Comparison of ENCODE assay signal across 14 mouse cellular contexts in the genomic region with DNA sequence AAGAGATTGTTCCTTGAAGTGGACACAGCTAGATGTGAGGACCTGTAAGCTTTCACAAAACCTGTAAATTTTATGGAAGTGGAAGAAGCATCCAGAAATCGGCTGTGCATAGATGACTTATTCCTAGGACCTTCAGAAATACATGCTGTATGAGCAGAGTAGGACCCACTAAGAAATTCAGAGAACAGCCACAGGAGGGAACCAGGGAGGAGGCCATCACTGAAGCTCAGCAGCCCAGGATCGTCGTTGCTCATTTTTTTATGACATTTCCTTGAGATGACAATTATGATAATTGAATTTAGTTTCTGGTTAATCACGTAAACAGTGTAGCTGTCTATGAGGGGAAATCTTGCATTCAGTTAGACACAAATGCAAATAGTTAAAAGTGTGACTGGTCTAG. TPM values are rescaled to one million over a fixed set of nuclear protein-coding genes. Genes with fewer than 3 reads are reported as not detected.
DNase-seq lines count a peak whose midpoint lies in the region; ATAC-seq and TF ChIP-seq lines count a peak whose summit lies in the region.
"Had no signal": no experiment of that assay in that cellular context is flagged by ENCODE, and none has a peak within 500 bp of the region (broad histone marks: within the 10 kb centered on the region; RNA-seq: fewer than 3 reads in every experiment).

No protein-coding gene starts in this region.

- no peaks in the 10 kb centered on the region for H3K4me1 ChIP-seq in intestine, postnatal 0 days (replicated peaks; ENCODE audit: control insufficient read depth, insufficient read depth, low read length)
- H3K4me1 ChIP-seq in intestine, embryonic 16.5 days (ENCODE audit: control insufficient read depth, insufficient read depth, low read length), result no peaks in the 10 kb centered on the region
- H3K4me1 ChIP-seq in midbrain, postnatal 0 days (ENCODE audit: insufficient read depth, low read length), result no peaks in the 10 kb centered on the region
- H3K4me1 ChIP-seq in midbrain, embryonic 13.5 days (replicated peaks), result no peaks in the 10 kb centered on the region
- no peaks in the 10 kb centered on the region for H3K4me1 ChIP-seq in stomach, postnatal 0 days (replicated peaks; ENCODE audit: control insufficient read depth, insufficient read depth)
- H3K4me1 ChIP-seq: embryonic facial prominence, embryonic 10.5 days; liver, embryonic 13.5 days had no signal

- no peak overlapping the region for H3K27ac ChIP-seq in intestine, postnatal 0 days (ENCODE audit: low read depth, low read length)
- no peak overlapping the region for H3K27ac ChIP-seq in intestine, embryonic 16.5 days (ENCODE audit: low read length)
- no peak overlapping the region for H3K27ac ChIP-seq in midbrain, postnatal 0 days (ENCODE audit: low read depth, low read length)
- no peak overlapping the region for H3K27ac ChIP-seq in midbrain, embryonic 13.5 days
- no peak overlapping the region for H3K27ac ChIP-seq in stomach, postnatal 0 days (replicated peaks)
- H3K27ac ChIP-seq: embryonic facial prominence, embryonic 10.5 days; liver, embryonic 13.5 days had no signal

- WGBS in intestine, postnatal 0 days, result 72% methylated on average over 4 of the region's 4 CpGs
- 79% methylated on average over 4 of the region's 4 CpGs for WGBS in intestine, embryonic 16.5 days
- 84% methylated on average over 4 of the region's 4 CpGs for WGBS in midbrain, postnatal 0 days
- 89% methylated on average over 4 of the region's 4 CpGs for WGBS in midbrain, embryonic 13.5 days
- WGBS in stomach, postnatal 0 days, result 77% methylated on average over 4 of the region's 4 CpGs

- TF ChIP-seq CTCF in intestine, postnatal 0 days (IDR thresholded peaks at IDR 0.05; ENCODE audit: low read depth), result peak; percentile 40
- peak; percentile 55 for TF ChIP-seq CTCF in midbrain, postnatal 0 days (IDR thresholded peaks at IDR 0.05)
- TF ChIP-seq CTCF in stomach, postnatal 0 days (IDR thresholded peaks at IDR 0.05; ENCODE audit: low read depth), result peak; percentile 39

- H3K27me3 ChIP-seq in intestine, postnatal 0 days (replicated peaks; ENCODE audit: control insufficient read depth, insufficient read depth, low read length), result no peaks in the 10 kb centered on the region
- no peaks in the 10 kb centered on the region for H3K27me3 ChIP-seq in intestine, embryonic 16.5 days (replicated peaks; ENCODE audit: control insufficient read depth, insufficient read depth, low read length)
- H3K27me3 ChIP-seq in midbrain, postnatal 0 days (ENCODE audit: insufficient read depth, low read length), result no peaks in the 10 kb centered on the region
- no peaks in the 10 kb centered on the region for H3K27me3 ChIP-seq in midbrain, embryonic 13.5 days
- no peaks in the 10 kb centered on the region for H3K27me3 ChIP-seq in stomach, postnatal 0 days (ENCODE audit: control insufficient read depth, insufficient read depth, low read length)
- H3K27me3 ChIP-seq: liver, embryonic 13.5 days had no signal

- H3K4me3 ChIP-seq in intestine, postnatal 0 days (ENCODE audit: low read depth, low read length), result no peak overlapping the region
- no peak overlapping the region for H3K4me3 ChIP-seq in intestine, embryonic 16.5 days (ENCODE audit: low read length)
- H3K4me3 ChIP-seq in midbrain, postnatal 0 days (ENCODE audit: low read depth, low read length), result no peak overlapping the region
- H3K4me3 ChIP-seq in midbrain, embryonic 13.5 days (replicated peaks), result no peak overlapping the region
- no peak overlapping the region for H3K4me3 ChIP-seq in stomach, postnatal 0 days (ENCODE audit: low read depth, low read length)
- H3K4me3 ChIP-seq: embryonic facial prominence, embryonic 10.5 days; liver, embryonic 13.5 days had no signal

- no peak overlapping the region for H3K9ac ChIP-seq in intestine, postnatal 0 days (ENCODE audit: low read depth, low read length)
- no peak overlapping the region for H3K9ac ChIP-seq in intestine, embryonic 16.5 days (ENCODE audit: low read depth, low read length)
- H3K9ac ChIP-seq in midbrain, postnatal 0 days (replicated peaks; ENCODE audit: low read length, poor library complexity, severe bottlenecking), result no peak overlapping the region
- H3K9ac ChIP-seq in midbrain, embryonic 13.5 days (replicated peaks), result no peak overlapping the region
- H3K9ac ChIP-seq in stomach, postnatal 0 days (ENCODE audit: low read length), result no peak overlapping the region
- H3K9ac ChIP-seq: liver, embryonic 13.5 days had no signal

- H3K9me3 ChIP-seq in intestine, postnatal 0 days (ENCODE audit: control insufficient read depth), result no peaks in the 10 kb centered on the region
- no peaks in the 10 kb centered on the region for H3K9me3 ChIP-seq in intestine, embryonic 16.5 days (ENCODE audit: control insufficient read depth, low read length)
- H3K9me3 ChIP-seq in midbrain, postnatal 0 days (ENCODE audit: low read length), result no peaks in the 10 kb centered on the region
- H3K9me3 ChIP-seq in midbrain, embryonic 13.5 days, result no peaks in the 10 kb centered on the region
- no peaks in the 10 kb centered on the region for H3K9me3 ChIP-seq in stomach, postnatal 0 days (ENCODE audit: control insufficient read depth, low read length)
- H3K9me3 ChIP-seq: embryonic facial prominence, embryonic 10.5 days; liver, embryonic 13.5 days had no signal

- no peaks in the 10 kb centered on the region for H3K36me3 ChIP-seq in intestine, postnatal 0 days (ENCODE audit: control insufficient read depth, insufficient read depth)
- H3K36me3 ChIP-seq in intestine, embryonic 16.5 days (ENCODE audit: control insufficient read depth, insufficient read depth, low read length), result no peaks in the 10 kb centered on the region
- H3K36me3 ChIP-seq in midbrain, postnatal 0 days (ENCODE audit: insufficient read depth, low read length), result no peaks in the 10 kb centered on the region
- no peaks in the 10 kb centered on the region for H3K36me3 ChIP-seq in midbrain, embryonic 13.5 days
- H3K36me3 ChIP-seq in stomach, postnatal 0 days (ENCODE audit: control insufficient read depth, insufficient read depth, low read length), result no peaks in the 10 kb centered on the region
- H3K36me3 ChIP-seq: embryonic facial prominence, embryonic 10.5 days; liver, embryonic 13.5 days had no signal

- peak; percentile 10 for DNase-seq in midbrain, postnatal 0 days (ENCODE audit: low spot score)
- DNase-seq in stomach, postnatal 0 days (ENCODE audit: low spot score), result no peak
- DNase-seq in gastrocnemius, postnatal 14 days, result no peak
- DNase-seq: cerebellum, adult 9-11 months; liver, embryonic 13.5 days; lung, postnatal 36 days; midbrain, embryonic 14.5 days; thymus, postnatal 36 days had no signal

- no peak overlapping the region for H3K4me2 ChIP-seq in intestine, postnatal 0 days (replicated peaks; ENCODE audit: low read depth)
- H3K4me2 ChIP-seq in intestine, embryonic 16.5 days (ENCODE audit: low read depth, low read length), result no peak overlapping the region
- no peak overlapping the region for H3K4me2 ChIP-seq in midbrain, postnatal 0 days (ENCODE audit: low read depth, low read length, poor library complexity, severe bottlenecking)
- H3K4me2 ChIP-seq in midbrain, embryonic 13.5 days (replicated peaks), result no peak overlapping the region
- no peak overlapping the region for H3K4me2 ChIP-seq in stomach, postnatal 0 days (replicated peaks; ENCODE audit: low read depth)
- H3K4me2 ChIP-seq: liver, embryonic 13.5 days had no signal

- no peak for TF ChIP-seq EP300 in stomach, postnatal 0 days (optimal IDR thresholded peaks at IDR 0.05)

- no peak for ATAC-seq in intestine, postnatal 0 days
- ATAC-seq in intestine, embryonic 16.5 days, result no peak
- no peak for ATAC-seq in midbrain, postnatal 0 days (ENCODE audit: low FRiP score)
- ATAC-seq in midbrain, embryonic 13.5 days, result no peak
- peak; percentile 36 for ATAC-seq in activated CD4-positive, CD25-positive, alpha-beta regulatory T cell, adult 4 months
- no peak for ATAC-seq in stomach, postnatal 0 days (ENCODE audit: low FRiP score, low TSS enrichment)

- intact Hi-C loops in gastrocnemius, postnatal 14 days (cut with DNase I; ENCODE audit: low total_unique reads), result no loop called here

RNA-seq across cellular contexts. Expression of a gene that starts 47.3 kb away (rescaled TPM):
- polyA plus RNA-seq in intestine, postnatal 0 days (2015; fragmentation: Nextera tagmentation; extraction: Ambion mirVana), result 0.44 and 0.94 TPM in 2 replicates
- 1.2 TPM in 2 replicates for polyA plus RNA-seq in intestine, embryonic 16.5 days (2015; fragmentation: Nextera tagmentation; extraction: Ambion mirVana)
- total RNA-seq in midbrain, postnatal 0 days (2014; rRNA removed), result 0.11 TPM in 1 of 2 replicates, not detected in the other
- 0.05 TPM in 1 of 2 replicates, not detected in the other for polyA plus RNA-seq in midbrain, postnatal 0 days (2015; fragmentation: Nextera tagmentation; extraction: Ambion mirVana)
- polyA plus RNA-seq in midbrain, embryonic 13.5 days (2015; fragmentation: Nextera tagmentation; extraction: Ambion mirVana), result 0.07 TPM in 1 of 2 replicates, not detected in the other
- 100 to 1,000 TPM; 118 to 316 TPM for polyA plus RNA-seq in activated CD4-positive, CD25-positive, alpha-beta regulatory T cell, adult 4 months (2017; shearing (Covaris generic))
- polyA plus RNA-seq in stomach, postnatal 0 days (2015; fragmentation: Nextera tagmentation; extraction: Ambion mirVana), result 0.24 and 0.34 TPM in 2 replicates
- total RNA-seq in gastrocnemius, postnatal 14 days (2021), result under 1 TPM; 0.25 to 0.35 TPM
- polyA plus RNA-seq: C2C12; embryonic facial prominence, embryonic 10.5 days; midbrain, embryonic 14.5 days had no signal

Comparison
In these comparisons a context has a peak if more than half of its experiments do, and no peak if none do; other contexts are left out.
1. RNA of a gene that starts 47.3 kb away (polyA plus RNA-seq): 118 to 316 TPM in activated CD4-positive, CD25-positive, alpha-beta regulatory T cell, adult 4 months; 1.2 TPM in intestine, embryonic 16.5 days, 0.44 to 0.94 TPM in intestine, postnatal 0 days, 0.24 to 0.34 TPM in stomach, postnatal 0 days, 0.07 TPM in midbrain, embryonic 13.5 days and 0.05 TPM in midbrain, postnatal 0 days; every median in the first group is over 10 times any median in the second.
2. Peak in every context shown above with its lines, with median percentiles within 50 percentile points of each other: CTCF ChIP-seq.